Mouse (Mus musculus): ENCODE measurements around the gene Phex.
A peak's percentile ranks its signal among the peaks of the same experiment; 100 is the strongest.

Gene Phex

GRCm38 (mm10) chrX:157415212-157415611 is at the start of gene Phex:
Gene Phex (minus strand): TSS chrX:157415312.
- no peak for DNase-seq (ENCODE audit: low read depth, low spot score)

- DNase-seq (ENCODE audit: low read depth, low spot score): no peak
Observed at GRCm38 (mm10) chrX:157462716-157463115, 47.6 kb upstream of the Phex start.

- DNase-seq (ENCODE audit: low read depth, low spot score): peak; percentile 8
Observed at GRCm38 (mm10) chrX:157454430-157454829, 39.3 kb upstream of the Phex start.

GRCm38 (mm10) chrX:157449000-157449399 is 33.9 kb upstream of the Phex start:
- no peak for DNase-seq (ENCODE audit: low read depth, low spot score)

GRCm38 (mm10) chrX:157447431-157447830 is 32.3 kb upstream of the Phex start:
- no peak for DNase-seq (ENCODE audit: low read depth, low spot score)

GRCm38 (mm10) chrX:157434768-157435167 is 19.7 kb upstream of the Phex start:
- no peak for DNase-seq (ENCODE audit: low read depth, low spot score)

- no peak for DNase-seq (ENCODE audit: low read depth, low spot score)
Observed at GRCm38 (mm10) chrX:157419451-157419850, 4.3 kb upstream of the Phex start.

GRCm38 (mm10) chrX:157404919-157405318 is 10.2 kb downstream of the Phex start:
- no peak for DNase-seq (ENCODE audit: low read depth, low spot score)

GRCm38 (mm10) chrX:157391241-157391640 is 23.9 kb downstream of the Phex start:
- no peak for DNase-seq (ENCODE audit: low read depth, low spot score)

- no peak for DNase-seq (ENCODE audit: low read depth, low spot score)
Observed at GRCm38 (mm10) chrX:157390102-157390501, 25.0 kb downstream of the Phex start.

GRCm38 (mm10) chrX:157388419-157388818 is 26.7 kb downstream of the Phex start:
- DNase-seq (ENCODE audit: low read depth, low spot score): no peak

GRCm38 (mm10) chrX:157387025-157387424 is 28.1 kb downstream of the Phex start:
- DNase-seq (ENCODE audit: low read depth, low spot score): no peak

GRCm38 (mm10) chrX:157378822-157379221 is 36.3 kb downstream of the Phex start:
- no peak for DNase-seq (ENCODE audit: low read depth, low spot score)

- no peak for DNase-seq (ENCODE audit: low read depth, low spot score)
Observed at GRCm38 (mm10) chrX:157377456-157377855, 37.7 kb downstream of the Phex start.

GRCm38 (mm10) chrX:157373873-157374272 is 41.2 kb downstream of the Phex start:
- DNase-seq (ENCODE audit: low read depth, low spot score): no peak

GRCm38 (mm10) chrX:157369166-157369565 is 45.9 kb downstream of the Phex start:
- DNase-seq (ENCODE audit: low read depth, low spot score): no peak

- no peak for DNase-seq (ENCODE audit: low read depth, low spot score)
Observed at GRCm38 (mm10) chrX:157355521-157355920, 59.6 kb downstream of the Phex start.

- DNase-seq (ENCODE audit: low read depth, low spot score): no peak
Observed at GRCm38 (mm10) chrX:157346201-157346600, 68.9 kb downstream of the Phex start.

GRCm38 (mm10) chrX:157334726-157335125 is 80.4 kb downstream of the Phex start:
- no peak for DNase-seq (ENCODE audit: low read depth, low spot score)

GRCm38 (mm10) chrX:157329821-157330220 is 85.3 kb downstream of the Phex start:
- no peak for DNase-seq (ENCODE audit: low read depth, low spot score)

GRCm38 (mm10) chrX:157328396-157328795 is 86.7 kb downstream of the Phex start:
- DNase-seq (ENCODE audit: low read depth, low spot score): no peak

GRCm38 (mm10) chrX:157327756-157328155 is 87.4 kb downstream of the Phex start:
- DNase-seq (ENCODE audit: low read depth, low spot score): no peak

GRCm38 (mm10) chrX:157324396-157324795 is 90.7 kb downstream of the Phex start:
- DNase-seq (ENCODE audit: low read depth, low spot score): no peak

GRCm38 (mm10) chrX:157310331-157310730 is 104.8 kb downstream of the Phex start:
- no peak for DNase-seq (ENCODE audit: low read depth, low spot score)

All from embryo, embryonic 11.5 days (tissue).